Mouse (Mus musculus): ENCODE results near the gene Lrrc36.

Gene Lrrc36

GRCm38 (mm10) chr8:105466246-105466645 is 52.9 kb downstream of the Lrrc36 start:
- no peak for DNase-seq (ENCODE audit: extremely low read depth, low read depth, low spot score)

DNA sequence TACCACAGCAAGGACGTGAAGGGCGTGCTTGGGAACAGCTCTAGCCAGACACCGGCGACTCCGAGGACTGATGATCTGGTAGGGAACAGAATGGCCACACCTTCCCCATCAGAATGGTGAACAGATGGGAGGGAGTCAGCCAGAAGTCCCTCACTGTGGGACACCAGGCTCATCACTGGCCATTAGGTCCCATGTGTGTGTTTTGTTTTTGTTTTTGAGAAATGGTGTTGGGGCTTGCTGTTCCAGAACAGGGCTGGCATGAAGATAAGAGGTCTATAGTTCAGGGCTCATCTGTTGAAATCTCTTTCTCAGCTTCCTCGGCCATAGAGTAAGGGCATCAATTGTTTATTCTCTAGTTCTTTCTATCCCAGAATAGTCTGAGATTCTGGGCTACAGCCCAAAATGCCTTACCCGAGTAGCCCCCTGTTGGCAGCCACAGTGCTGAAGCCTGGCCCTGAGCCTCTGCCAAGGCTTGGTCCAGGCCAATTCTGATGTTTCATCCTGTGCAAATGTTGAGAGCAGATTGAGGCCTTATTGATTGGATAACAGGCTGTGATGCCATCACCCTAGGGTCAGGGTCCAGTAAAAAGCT is 53.4 kb downstream of the Lrrc36 start:
- DNase-seq (ENCODE audit: extremely low read depth, low read depth, low spot score), result no peak

GRCm38 (mm10) chr8:105467396-105467985 is 54.1 kb downstream of the Lrrc36 start:
- DNase-seq (ENCODE audit: extremely low read depth, low read depth, low spot score), result no peak

DNA sequence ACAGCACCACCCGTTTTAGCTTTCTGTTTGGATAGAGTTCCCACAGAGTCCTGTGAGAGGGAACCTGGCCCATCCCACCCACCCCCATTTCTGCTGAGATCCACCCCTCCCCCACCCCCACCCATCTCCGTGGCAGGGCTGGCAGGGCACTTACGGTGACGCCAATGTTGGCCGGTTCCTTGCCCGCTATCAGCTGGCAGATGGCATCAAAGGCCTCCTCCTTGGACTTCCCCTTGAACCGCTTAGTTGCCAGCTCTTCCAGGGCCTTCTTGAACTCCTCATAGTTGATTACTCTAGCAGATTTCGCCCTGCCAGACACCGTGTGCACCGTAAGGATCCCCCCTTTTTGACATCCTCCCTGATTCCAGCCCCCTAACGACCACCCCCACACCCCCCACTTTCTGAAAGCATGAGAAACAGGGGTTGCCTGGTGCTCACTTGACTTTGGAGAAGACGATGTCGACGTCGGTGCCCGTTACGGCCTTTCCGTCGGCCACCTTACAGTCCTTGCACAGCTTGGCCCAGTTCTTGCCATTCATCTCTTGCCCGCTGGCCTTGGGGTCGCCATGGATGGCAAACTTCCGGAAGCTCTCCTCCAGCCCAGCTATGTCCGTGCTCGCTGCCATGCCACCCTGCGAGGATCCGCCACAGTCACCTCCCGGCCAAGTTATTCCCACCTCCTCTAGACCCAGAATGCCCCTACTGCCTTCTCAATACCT is 54.8 kb downstream of the Lrrc36 start:
- no peak for DNase-seq (ENCODE audit: extremely low read depth, low read depth, low spot score)

DNA sequence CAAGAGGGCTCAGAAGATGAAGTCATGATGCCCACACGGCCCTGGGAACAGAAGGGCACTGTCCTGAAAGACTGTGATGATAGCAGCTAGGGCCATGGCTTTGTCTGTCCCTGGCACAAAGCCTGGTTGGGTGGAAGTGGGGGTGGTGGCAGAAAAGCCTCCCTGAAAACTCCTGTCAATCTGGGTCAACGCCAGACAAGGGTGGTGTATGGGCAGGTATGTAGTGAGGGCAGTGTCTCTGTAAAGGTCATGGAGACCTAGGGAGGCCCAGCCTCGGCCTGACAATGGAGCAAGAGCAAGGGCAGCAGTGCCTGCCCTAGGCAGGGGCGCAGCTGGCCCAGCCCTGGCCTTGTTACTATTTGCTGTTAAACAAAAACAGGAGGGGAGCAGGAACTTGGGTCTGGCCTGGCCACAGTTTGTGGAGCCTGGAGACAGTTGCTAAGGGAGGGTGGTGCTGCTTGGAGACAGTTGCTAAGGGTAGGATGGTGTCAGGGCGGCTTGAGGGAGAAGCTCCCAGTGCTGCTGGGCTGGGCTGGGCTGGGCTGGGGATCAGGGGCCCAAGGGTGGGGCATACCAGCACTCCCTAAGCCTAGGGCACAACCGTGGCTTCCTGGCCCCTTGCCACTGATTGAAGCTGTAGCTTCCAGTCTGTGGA is 55.8 kb downstream of the Lrrc36 start:
- no peak for DNase-seq (ENCODE audit: extremely low read depth, low read depth, low spot score)

DNA sequence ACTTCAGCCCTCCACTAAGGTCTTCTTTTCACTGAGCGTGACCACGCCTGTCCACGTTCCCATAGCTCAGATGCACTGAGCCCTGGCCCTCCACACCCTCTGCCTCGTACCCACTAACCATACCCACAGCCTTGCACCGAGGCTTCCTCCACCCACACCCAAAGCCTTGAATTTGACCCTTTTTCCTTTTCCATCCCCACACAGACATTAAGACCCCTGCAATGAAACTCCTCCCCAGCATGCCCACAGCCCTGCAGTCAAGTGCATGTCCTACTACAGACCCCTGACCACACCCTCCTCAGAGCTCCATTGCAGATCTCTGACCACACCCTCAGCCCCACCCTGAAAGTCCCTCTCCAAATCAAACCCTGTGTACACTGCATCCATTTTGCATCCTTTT is 56.4 kb downstream of the Lrrc36 start:
- DNase-seq (ENCODE audit: extremely low read depth, low read depth, low spot score), result no peak

- no peak for DNase-seq (ENCODE audit: extremely low read depth, low read depth, low spot score)
Measured at GRCm38 (mm10) chr8:105470262-105470661, 56.9 kb downstream of the Lrrc36 start.

- no peak for DNase-seq (ENCODE audit: extremely low read depth, low read depth, low spot score)
Measured at GRCm38 (mm10) chr8:105470681-105471313, 57.4 kb downstream of the Lrrc36 start.

DNA sequence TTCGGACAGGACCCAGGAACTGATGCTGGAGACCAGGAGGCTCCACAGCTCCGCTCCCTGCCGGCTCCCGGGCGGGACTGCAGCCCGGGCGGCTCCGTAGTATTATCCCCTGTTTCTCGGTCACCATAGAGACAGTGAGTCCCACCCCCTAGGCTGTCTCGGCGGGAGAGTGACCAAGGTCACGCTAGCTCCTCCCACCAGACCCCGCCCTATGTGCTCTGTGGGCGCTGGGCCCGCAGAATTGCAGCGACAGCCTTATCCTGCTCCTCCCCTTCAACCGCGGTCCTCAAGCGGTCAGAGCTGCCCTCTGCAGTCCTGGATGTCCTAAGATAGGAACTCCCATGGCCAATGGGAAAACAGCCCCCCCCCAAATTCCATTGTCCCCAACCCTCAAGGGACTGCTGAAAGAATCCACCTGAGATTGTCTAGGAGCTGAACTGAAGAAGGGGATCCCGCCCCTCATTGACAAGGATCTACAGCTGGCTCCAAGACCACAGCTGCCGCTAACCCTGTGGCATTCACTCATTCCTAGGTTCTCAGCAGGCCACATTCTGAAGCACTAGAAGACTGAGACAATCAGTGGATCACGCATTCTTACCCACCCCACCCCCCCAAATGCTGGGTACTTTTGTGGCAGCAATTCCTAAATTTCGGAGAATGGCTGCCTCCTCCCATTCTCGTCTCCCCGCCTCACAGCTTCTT is 58.1 kb downstream of the Lrrc36 start, which contains the start of gene Tppp3:
Gene Tppp3, minus strand, starts transcription at position 213 of the 702 bp plus-strand sequence.
- no peak for DNase-seq (ENCODE audit: extremely low read depth, low read depth, low spot score)

DNA sequence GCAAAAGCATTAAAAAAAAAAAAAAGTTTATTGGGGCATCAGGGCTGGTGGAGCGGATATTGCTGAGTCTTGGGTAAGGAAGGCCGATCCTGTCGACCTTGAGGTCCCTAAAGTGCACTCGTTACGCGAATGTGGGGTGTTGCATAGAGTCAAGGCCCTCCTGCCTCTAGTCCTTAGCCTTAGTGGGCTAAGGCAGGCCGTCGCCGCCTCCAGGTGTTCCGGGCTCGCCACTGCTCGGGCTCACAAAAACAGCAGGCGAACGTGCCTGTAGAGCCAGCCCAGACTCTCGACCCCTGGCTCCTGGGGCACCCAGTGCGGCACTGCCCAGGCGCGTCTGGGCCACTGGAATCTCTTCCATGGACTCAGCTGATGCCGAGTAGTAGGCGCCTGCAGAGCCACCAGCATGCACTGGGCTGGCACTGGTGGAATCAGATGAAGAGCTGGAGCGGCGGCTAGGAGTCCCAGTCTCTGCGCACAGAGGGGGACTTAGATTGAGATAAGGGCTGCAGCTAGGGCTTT is 59.1 kb downstream of the Lrrc36 start:
- no peak for DNase-seq (ENCODE audit: extremely low read depth, low read depth, low spot score)

DNA sequence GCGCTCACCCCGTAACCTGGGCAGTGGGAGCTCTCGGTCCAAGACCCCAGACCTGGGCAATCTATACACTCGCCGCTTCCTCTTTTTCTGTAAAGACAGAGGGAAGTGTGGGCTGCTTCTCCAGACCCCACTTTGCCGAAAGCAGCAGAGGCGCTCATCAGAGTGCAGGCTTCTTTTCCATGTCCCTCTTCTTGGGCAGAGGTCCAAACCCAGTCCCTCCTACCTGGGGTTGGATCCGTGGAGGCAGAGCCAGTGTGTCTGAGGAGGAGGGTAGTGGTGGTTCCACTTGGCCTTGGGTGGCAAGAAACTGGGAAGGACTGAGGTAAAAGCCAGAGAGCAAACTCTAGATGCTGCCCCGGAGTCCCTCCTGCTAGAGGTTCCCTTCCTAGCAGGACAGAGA is 59.6 kb downstream of the Lrrc36 start:
- no peak for DNase-seq (ENCODE audit: extremely low read depth, low read depth, low spot score)

GRCm38 (mm10) chr8:105473816-105474606 is 60.6 kb downstream of the Lrrc36 start:
- DNase-seq (ENCODE audit: extremely low read depth, low read depth, low spot score), result no peak

DNA sequence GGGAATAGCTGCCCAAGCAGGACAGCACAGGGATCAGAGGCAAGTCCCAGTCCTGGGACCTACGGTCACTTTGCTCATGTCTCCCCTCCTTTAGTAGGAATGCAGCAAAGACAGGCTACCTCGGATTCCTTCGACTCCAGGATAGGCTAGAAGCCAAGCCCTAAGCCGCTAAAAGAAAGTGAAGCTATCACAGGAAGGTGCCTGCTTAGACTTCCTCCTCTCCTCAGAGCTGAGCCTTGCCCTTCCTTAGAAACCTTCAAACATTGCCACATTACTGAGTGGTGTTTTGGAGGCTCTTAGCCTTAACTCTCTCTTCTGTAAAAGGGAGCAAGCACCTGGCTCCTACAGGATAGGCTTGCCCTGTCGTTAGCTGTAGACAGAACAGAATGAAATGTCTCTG is 61.3 kb downstream of the Lrrc36 start:
- DNase-seq (ENCODE audit: extremely low read depth, low read depth, low spot score), result no peak

DNA sequence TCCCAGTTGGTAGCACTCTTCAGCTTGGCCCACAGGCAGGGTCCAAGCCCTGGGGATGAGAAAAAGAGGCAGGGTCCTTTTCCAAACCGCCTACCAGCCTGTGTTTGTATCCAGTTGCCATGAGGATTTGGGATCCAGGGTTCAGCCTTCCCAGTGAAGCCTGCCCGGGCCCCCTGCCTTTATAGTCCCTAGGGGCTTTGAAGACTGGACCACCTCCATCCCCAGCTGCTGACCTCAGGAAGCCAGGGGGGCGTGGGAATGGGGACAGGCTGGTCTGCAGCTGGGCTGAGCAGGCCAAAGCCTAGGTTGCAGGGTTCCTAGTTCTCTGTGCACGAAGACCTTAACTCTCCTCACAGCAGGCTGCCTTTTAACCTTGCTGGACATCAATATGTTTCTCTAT is 61.9 kb downstream of the Lrrc36 start:
- DNase-seq (ENCODE audit: extremely low read depth, low read depth, low spot score), result no peak

DNA sequence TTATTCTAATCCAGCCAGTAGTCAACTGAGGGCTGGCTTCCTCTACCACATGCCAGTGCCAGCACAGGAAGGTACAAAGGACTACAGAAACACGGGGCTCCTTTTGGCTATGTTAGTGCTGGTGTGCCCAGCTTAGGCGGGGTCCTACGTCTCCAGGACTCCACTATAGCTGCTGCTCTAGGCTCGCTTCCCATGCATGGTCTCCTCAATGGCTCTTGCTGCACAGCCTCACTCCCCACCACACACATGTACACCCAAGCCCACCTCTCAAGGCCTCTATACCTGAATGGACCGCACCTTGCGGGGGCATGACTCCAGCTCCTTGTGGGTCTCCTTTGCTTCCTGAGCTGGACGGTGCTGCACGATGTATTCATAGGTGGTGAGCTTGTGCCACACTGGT is 62.4 kb downstream of the Lrrc36 start:
- no peak for DNase-seq (ENCODE audit: extremely low read depth, low read depth, low spot score)

GRCm38 (mm10) chr8:105476161-105476560 is 62.8 kb downstream of the Lrrc36 start:
- DNase-seq (ENCODE audit: extremely low read depth, low read depth, low spot score), result no peak

DNA sequence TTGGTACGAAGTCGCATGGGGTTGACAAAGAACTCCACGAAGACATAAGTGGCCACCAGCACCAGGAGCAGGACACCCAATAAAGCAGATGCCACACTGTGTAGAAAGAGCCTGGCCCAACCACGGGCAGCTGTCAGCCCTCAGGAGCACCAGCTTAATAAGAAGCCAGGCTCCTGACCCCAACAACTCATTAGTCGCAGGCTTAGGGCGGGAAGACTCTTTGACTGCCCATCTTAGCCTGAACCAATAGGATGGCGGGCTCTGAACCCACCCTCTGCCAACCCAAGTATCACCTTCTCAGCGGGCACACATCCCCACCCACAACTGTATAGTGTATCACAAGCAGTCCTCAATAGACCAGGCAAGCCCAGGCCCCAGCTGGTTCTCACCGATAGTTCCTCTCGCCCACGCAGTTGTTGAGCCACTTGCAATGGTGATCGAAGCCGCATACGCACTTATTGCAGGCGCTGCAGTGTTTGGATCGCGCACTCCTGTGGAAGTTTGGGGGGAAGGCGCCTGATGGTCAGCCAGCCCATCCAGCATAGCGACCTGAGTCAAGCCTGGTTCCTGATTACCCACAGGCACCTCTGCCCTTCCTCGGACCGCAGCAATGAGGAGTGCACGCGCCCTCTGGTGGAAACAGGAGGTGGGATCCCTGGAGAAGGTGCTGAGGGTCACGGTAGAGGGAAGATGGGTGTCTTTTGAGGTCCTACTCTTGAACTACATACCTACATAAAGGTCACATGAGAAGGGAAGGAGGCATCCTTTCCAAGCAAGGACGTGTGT is 63.5 kb downstream of the Lrrc36 start:
- DNase-seq (ENCODE audit: extremely low read depth, low read depth, low spot score), result no peak

- DNase-seq (ENCODE audit: extremely low read depth, low read depth, low spot score), result no peak
Measured at GRCm38 (mm10) chr8:105477792-105478191, 64.4 kb downstream of the Lrrc36 start.

DNA sequence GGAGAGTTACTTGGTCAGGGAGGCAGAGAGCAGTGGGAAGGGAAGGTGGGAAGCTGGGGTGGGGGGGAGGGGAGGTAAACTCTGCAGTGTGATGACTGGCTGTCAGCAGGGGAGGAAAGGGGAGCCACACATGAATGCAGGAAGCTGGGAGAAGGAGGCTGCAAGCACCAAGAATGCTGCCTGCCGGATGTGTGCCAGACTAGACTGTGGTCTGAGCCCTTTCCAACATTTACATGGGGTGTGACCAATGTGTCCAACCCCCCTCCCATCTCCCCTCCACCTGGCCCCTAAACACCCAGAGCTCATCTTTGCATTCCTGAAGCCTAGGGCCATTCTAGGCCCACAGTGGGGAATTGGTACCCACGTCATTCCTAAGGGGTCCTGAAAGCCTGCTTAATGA is 67.6 kb downstream of the Lrrc36 start:
- no peak for DNase-seq (ENCODE audit: extremely low read depth, low read depth, low spot score)

Measured in fat pad, adult 2 months (tissue).